Mouse (Mus musculus): ENCODE measurements around the gene Gm20671.

The Gm20671 gene

GRCm38 (mm10) chr5:32745705-32746655, 80.9 kb downstream of the Gm20671 start:
- TF ChIP-seq GATA4 (IDR thresholded peaks at IDR 0.05; ENCODE audit: insufficient replicate concordance, low read length): no peak

GRCm38 (mm10) chr5:32742149-32742548, 84.8 kb downstream of the Gm20671 start:
- no peak for TF ChIP-seq GATA4 (IDR thresholded peaks at IDR 0.05; ENCODE audit: insufficient replicate concordance, low read length)

- no peak for TF ChIP-seq GATA4 (IDR thresholded peaks at IDR 0.05; ENCODE audit: insufficient replicate concordance, low read length)
These were observed 86.8 kb downstream of the Gm20671 start for GRCm38 (mm10) chr5:32740138-32740537.

- no peak for TF ChIP-seq GATA4 (IDR thresholded peaks at IDR 0.05; ENCODE audit: insufficient replicate concordance, low read length)
These were observed 91.1 kb downstream of the Gm20671 start for GRCm38 (mm10) chr5:32735779-32736178.

- no peak for TF ChIP-seq GATA4 (IDR thresholded peaks at IDR 0.05; ENCODE audit: insufficient replicate concordance, low read length)
These were observed 98.1 kb downstream of the Gm20671 start for GRCm38 (mm10) chr5:32728851-32729250.

GRCm38 (mm10) chr5:32728300-32728699, 98.6 kb downstream of the Gm20671 start:
- no peak for TF ChIP-seq GATA4 (IDR thresholded peaks at IDR 0.05; ENCODE audit: insufficient replicate concordance, low read length)

- TF ChIP-seq GATA4 (IDR thresholded peaks at IDR 0.05; ENCODE audit: insufficient replicate concordance, low read length): no peak
These were observed 102.9 kb downstream of the Gm20671 start for GRCm38 (mm10) chr5:32723981-32724380.

GRCm38 (mm10) chr5:32722263-32722662, 104.6 kb downstream of the Gm20671 start:
- no peak for TF ChIP-seq GATA4 (IDR thresholded peaks at IDR 0.05; ENCODE audit: insufficient replicate concordance, low read length)

GRCm38 (mm10) chr5:32721316-32721715, 105.6 kb downstream of the Gm20671 start:
- no peak for TF ChIP-seq GATA4 (IDR thresholded peaks at IDR 0.05; ENCODE audit: insufficient replicate concordance, low read length)

GRCm38 (mm10) chr5:32720416-32720815, 106.5 kb downstream of the Gm20671 start:
- TF ChIP-seq GATA4 (IDR thresholded peaks at IDR 0.05; ENCODE audit: insufficient replicate concordance, low read length): no peak

- no peak for TF ChIP-seq GATA4 (IDR thresholded peaks at IDR 0.05; ENCODE audit: insufficient replicate concordance, low read length)
These were observed 108.0 kb downstream of the Gm20671 start for GRCm38 (mm10) chr5:32718916-32719315.

GRCm38 (mm10) chr5:32717726-32718125, 109.2 kb downstream of the Gm20671 start:
- TF ChIP-seq GATA4 (IDR thresholded peaks at IDR 0.05; ENCODE audit: insufficient replicate concordance, low read length): no peak

- TF ChIP-seq GATA4 (IDR thresholded peaks at IDR 0.05; ENCODE audit: insufficient replicate concordance, low read length): no peak
These were observed 113.0 kb downstream of the Gm20671 start for GRCm38 (mm10) chr5:32713703-32714467.

GRCm38 (mm10) chr5:32713042-32713702, 113.7 kb downstream of the Gm20671 start:
- no peak for TF ChIP-seq GATA4 (IDR thresholded peaks at IDR 0.05; ENCODE audit: insufficient replicate concordance, low read length)
